Mouse (Mus musculus) lung, postnatal 0 days (tissue): Measurements from ENCODE around the gene Gnai1.
A peak's percentile ranks its signal among the peaks of the same experiment; 100 is the strongest.

ENCODE experiments used
- CTCF ChIP-seq: IDR thresholded peaks from 2 replicates; pipeline ENCODE4 v1.5.1; 2016; ENCODE audit warnings: antibody characterized with exemption, mild to moderate bottlenecking
- EP300 ChIP-seq: IDR thresholded peaks from 2 replicates; pipeline ENCODE4 v1.6.1; 2016; ENCODE audit warnings: antibody characterized with exemption, mild to moderate bottlenecking, control low read depth

DNA sequence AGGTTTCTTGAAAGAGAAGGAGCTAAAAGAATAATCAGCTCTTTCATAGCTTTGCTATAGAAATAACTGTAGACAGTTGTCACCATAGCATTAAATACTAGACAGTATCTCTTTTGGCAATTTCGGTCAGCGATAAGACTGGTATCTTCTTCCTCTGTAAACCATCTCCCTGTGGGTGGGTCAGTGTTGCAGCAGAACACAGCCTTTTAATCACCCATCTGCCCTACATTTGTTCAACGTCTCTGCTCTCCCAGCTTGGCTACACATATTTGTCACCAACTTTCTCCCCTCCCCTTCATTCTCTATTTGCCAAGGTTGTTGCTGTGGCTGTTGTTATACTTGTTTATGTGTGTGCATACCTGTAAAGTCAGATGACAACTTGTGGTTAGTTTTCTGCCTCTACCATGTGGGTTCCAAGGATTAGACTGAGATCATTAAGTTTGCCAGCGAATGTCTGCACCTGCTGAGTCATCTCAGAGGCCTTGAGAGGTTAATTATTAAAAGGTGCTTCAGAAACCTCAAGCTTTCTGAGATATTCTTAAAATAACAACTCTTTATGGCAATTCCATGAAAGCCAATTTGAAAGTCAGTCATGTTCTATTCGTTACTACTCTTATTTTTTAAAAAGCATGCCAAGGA is 109.7 kb downstream of the Gnai1 start:
- TF ChIP-seq CTCF, result no peak
- peak; percentile 43; the same call in 1 of the 2 replicates for TF ChIP-seq EP300
